Mouse (Mus musculus): ENCODE results near the gene Rabgap1. TPM values are rescaled to one million over a fixed set of nuclear protein-coding genes. Genes with fewer than 3 reads are reported as not detected.

The Rabgap1 gene
- polyA plus RNA-seq, 2 experiments: 5.0 to 7.6 TPM

DNA sequence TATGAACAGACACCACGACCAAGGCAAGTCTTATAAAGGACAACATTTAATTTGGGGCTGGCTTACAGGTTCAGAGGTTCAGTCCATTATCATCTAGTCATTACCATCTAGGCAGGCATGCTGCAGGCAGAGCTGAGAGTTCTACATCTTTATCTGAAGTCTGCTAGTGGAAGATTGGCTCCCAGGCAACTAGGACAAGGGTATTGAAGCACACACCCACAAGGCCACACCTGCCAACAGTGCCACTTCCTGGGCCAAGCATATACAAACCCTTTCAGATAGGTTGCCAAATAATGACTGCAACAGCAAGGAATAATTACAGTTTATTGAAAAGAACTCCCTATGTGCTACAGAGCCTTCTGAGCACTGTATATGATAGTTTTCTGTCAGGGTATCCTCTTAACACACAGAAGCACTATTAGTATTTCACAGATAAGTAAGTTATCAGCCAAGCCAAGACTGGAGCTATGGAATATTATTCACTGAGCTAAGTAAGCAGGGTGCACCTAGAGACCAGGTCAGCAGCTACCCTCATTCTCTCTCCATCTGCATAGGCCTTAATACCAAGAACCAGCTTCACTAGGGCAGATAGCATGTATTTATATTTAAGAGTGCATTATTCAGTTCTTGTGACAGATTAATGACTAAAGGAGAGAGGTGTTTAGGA, 106.4 kb downstream of the Rabgap1 start:
- peak overlapping the region; percentile 19 for H3K9ac ChIP-seq (replicated peaks)
- no peaks in the 10 kb centered on the region for H3K9me3 ChIP-seq (ENCODE audit: control insufficient read depth, low read length)
- ATAC-seq (ENCODE audit: insufficient read depth): peak; percentile 99
- no peaks in the 10 kb centered on the region; the same call in 1 of the 2 replicates for H3K36me3 ChIP-seq (replicated peaks; ENCODE audit: control insufficient read depth, insufficient read depth, low read depth)
- H3K27ac ChIP-seq: peak overlapping the region; percentile 89
- TF ChIP-seq CTCF (IDR thresholded peaks at IDR 0.05; ENCODE audit: low read depth) (no peak), EP300 (IDR thresholded peaks at IDR 0.05; ENCODE audit: low read depth) (peak; percentile 86)
- H3K4me1 ChIP-seq (replicated peaks; ENCODE audit: control insufficient read depth in 2 of 2, insufficient read depth in 2 of 2, low read length in 1 of 2): peaks cover 31 to 37% of the 10 kb centered on the region in 2 experiments
- no peaks in the 10 kb centered on the region for H3K27me3 ChIP-seq (ENCODE audit: control insufficient read depth, insufficient read depth, low read length)
- H3K4me2 ChIP-seq (ENCODE audit: low read depth): peak overlapping the region; percentile 59
- H3K4me3 ChIP-seq (ENCODE audit: insufficient read depth in 1 of 2, low read depth in 2 of 2, low read length in 2 of 2): no peak overlapping the region; a peak in 1 of 4 replicates
- WGBS (ENCODE audit: insufficient replicate concordance): 33% methylated on average over 1 of the region's 1 CpGs
- DNase-seq (ENCODE audit: low read depth in 3 of 3, low spot score in 3 of 3): peak; percentile 78 to 82 (median 81)

GRCm38 (mm10) chr2:37556366-37556765, 113.3 kb downstream of the Rabgap1 start:
- Histone ChIP-seq H3K27me3 (ENCODE audit: control insufficient read depth, insufficient read depth, low read length) (no peaks in the 10 kb centered on the region), H3K9ac (replicated peaks) (no peak overlapping the region), H3K4me1 (replicated peaks; ENCODE audit: control insufficient read depth in 2 of 2, insufficient read depth in 2 of 2, low read length in 1 of 2) (no peaks in the 10 kb centered on the region), H3K36me3 (replicated peaks; ENCODE audit: control insufficient read depth, insufficient read depth, low read depth) (peaks cover 3% of the 10 kb centered on the region), H3K4me2 (ENCODE audit: low read depth) (no peak overlapping the region), H3K27ac (no peak overlapping the region), H3K4me3 (ENCODE audit: insufficient read depth in 1 of 2, low read depth in 2 of 2, low read length in 2 of 2) (no peak overlapping the region), H3K9me3 (ENCODE audit: control insufficient read depth, low read length) (no peaks in the 10 kb centered on the region)
- no peak for DNase-seq (ENCODE audit: low read depth in 3 of 3, low spot score in 3 of 3)
- TF ChIP-seq EP300 (IDR thresholded peaks at IDR 0.05; ENCODE audit: low read depth) (no peak), CTCF (IDR thresholded peaks at IDR 0.05; ENCODE audit: low read depth) (no peak)
- ATAC-seq (ENCODE audit: insufficient read depth): no peak
- WGBS (ENCODE audit: insufficient replicate concordance): 72% methylated on average over 2 of the region's 2 CpGs

DNA sequence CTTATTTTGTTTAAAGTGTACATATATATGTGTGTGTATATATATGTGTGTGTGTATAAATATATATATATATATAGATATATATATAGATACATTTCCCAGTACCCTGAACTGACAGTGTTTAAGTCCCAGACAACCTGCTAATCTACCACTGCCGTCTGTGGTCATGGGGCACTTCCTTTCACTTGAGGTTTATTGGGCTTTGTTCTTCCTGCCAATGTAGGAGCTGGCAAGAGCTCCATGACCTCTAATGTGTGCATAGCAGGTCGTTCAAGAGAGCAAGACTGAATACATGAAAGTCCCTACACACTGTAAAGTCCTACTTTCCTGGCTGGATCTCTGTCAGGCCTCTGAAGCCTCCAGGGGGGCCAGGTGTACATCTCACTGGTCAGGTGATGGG, 122.5 kb downstream of the Rabgap1 start:
- Histone ChIP-seq H3K9ac (replicated peaks) (no peak overlapping the region), H3K27ac (no peak overlapping the region), H3K27me3 (ENCODE audit: control insufficient read depth, insufficient read depth, low read length) (no peaks in the 10 kb centered on the region), H3K4me3 (ENCODE audit: insufficient read depth in 1 of 2, low read depth in 2 of 2, low read length in 2 of 2) (no peak overlapping the region), H3K9me3 (ENCODE audit: control insufficient read depth, low read length) (no peaks in the 10 kb centered on the region), H3K4me2 (ENCODE audit: low read depth) (no peak overlapping the region), H3K36me3 (replicated peaks; ENCODE audit: control insufficient read depth, insufficient read depth, low read depth) (peaks cover 6% of the 10 kb centered on the region; the same call in 1 of the 2 replicates), H3K4me1 (replicated peaks; ENCODE audit: control insufficient read depth in 2 of 2, insufficient read depth in 2 of 2, low read length in 1 of 2) (peaks cover 0 to 2% of the 10 kb centered on the region in 2 experiments; a peak in 2 of 4 replicates)
- ATAC-seq (ENCODE audit: insufficient read depth) (no peak), DNase-seq (ENCODE audit: low read depth in 3 of 3, low spot score in 3 of 3) (no peak)
- WGBS (ENCODE audit: insufficient replicate concordance): 14% methylated on average over 2 of the region's 2 CpGs
- TF ChIP-seq EP300 (IDR thresholded peaks at IDR 0.05; ENCODE audit: low read depth): no peak

- H3K36me3 ChIP-seq (replicated peaks; ENCODE audit: control insufficient read depth, insufficient read depth, low read depth): peaks cover 6% of the 10 kb centered on the region; the same call in 1 of the 2 replicates
- 13% methylated on average over 1 of the region's 1 CpGs for WGBS (ENCODE audit: insufficient replicate concordance)
These were observed 123.0 kb downstream of the Rabgap1 start for GRCm38 (mm10) chr2:37566035-37566434.

DNA sequence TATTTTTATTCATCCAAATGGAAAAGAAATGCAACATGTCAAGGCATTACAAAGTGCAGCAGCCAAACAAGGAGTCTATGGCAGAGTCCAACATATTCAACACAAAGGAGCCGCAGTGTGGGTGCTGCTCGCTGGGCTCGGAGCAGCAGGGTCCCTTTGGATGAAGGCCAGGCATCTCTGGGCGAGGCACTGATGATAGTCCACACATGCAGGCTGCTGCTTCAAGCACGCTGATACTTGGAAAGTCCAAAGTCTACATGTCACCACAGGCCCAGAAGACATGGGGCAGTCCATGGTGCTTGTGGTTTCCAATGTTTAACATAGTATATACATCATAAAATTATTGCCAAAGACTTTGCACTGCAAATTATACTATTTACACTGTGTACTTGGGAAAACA, 126.8 kb downstream of the Rabgap1 start:
- Histone ChIP-seq H3K36me3 (replicated peaks; ENCODE audit: control insufficient read depth, insufficient read depth, low read depth) (peaks cover 2% of the 10 kb centered on the region; the same call in 1 of the 2 replicates), H3K4me3 (ENCODE audit: insufficient read depth in 1 of 2, low read depth in 2 of 2, low read length in 2 of 2) (no peak overlapping the region), H3K9ac (replicated peaks) (no peak overlapping the region), H3K27ac (no peak overlapping the region), H3K4me1 (replicated peaks; ENCODE audit: control insufficient read depth in 2 of 2, insufficient read depth in 2 of 2, low read length in 1 of 2) (peaks cover 0 to 2% of the 10 kb centered on the region in 2 experiments; a peak in 2 of 4 replicates), H3K27me3 (ENCODE audit: control insufficient read depth, insufficient read depth, low read length) (no peaks in the 10 kb centered on the region), H3K4me2 (ENCODE audit: low read depth) (no peak overlapping the region), H3K9me3 (ENCODE audit: control insufficient read depth, low read length) (no peaks in the 10 kb centered on the region)
- DNase-seq (ENCODE audit: low read depth in 3 of 3, low spot score in 3 of 3) (no peak), ATAC-seq (ENCODE audit: insufficient read depth) (no peak; the same call in 1 of the 2 replicates)
- no peak for TF ChIP-seq CTCF (IDR thresholded peaks at IDR 0.05; ENCODE audit: low read depth)
- TF ChIP-seq EP300 (IDR thresholded peaks at IDR 0.05; ENCODE audit: low read depth): no peak
- 77% methylated on average over 5 of the region's 5 CpGs for WGBS (ENCODE audit: insufficient replicate concordance)

More at GRCm38 (mm10) chr2:37566035-37566434, 123.0 kb downstream of the Rabgap1 start:
- H3K9ac ChIP-seq (replicated peaks): no peak overlapping the region
- TF ChIP-seq EP300 (IDR thresholded peaks at IDR 0.05; ENCODE audit: low read depth): no peak
- TF ChIP-seq CTCF (IDR thresholded peaks at IDR 0.05; ENCODE audit: low read depth): no peak
- no peaks in the 10 kb centered on the region for H3K27me3 ChIP-seq (ENCODE audit: control insufficient read depth, insufficient read depth, low read length)
- no peak overlapping the region for H3K27ac ChIP-seq
- no peak for DNase-seq (ENCODE audit: low read depth in 3 of 3, low spot score in 3 of 3)
- ATAC-seq (ENCODE audit: insufficient read depth): no peak
- H3K4me1 ChIP-seq (replicated peaks; ENCODE audit: control insufficient read depth in 2 of 2, insufficient read depth in 2 of 2, low read length in 1 of 2): peaks cover 0 to 2% of the 10 kb centered on the region in 2 experiments; a peak in 2 of 4 replicates
- H3K4me2 ChIP-seq (ENCODE audit: low read depth): no peak overlapping the region
- H3K9me3 ChIP-seq (ENCODE audit: control insufficient read depth, low read length): no peaks in the 10 kb centered on the region
- no peak overlapping the region for H3K4me3 ChIP-seq (ENCODE audit: insufficient read depth in 1 of 2, low read depth in 2 of 2, low read length in 2 of 2)
